Mouse (Mus musculus): ENCODE measurements around the gene Myadm. TPM values are rescaled to one million over a fixed set of nuclear protein-coding genes. Genes with fewer than 3 reads are reported as not detected.

Myadm gene
- total RNA-seq, 2 experiments from 2014 or later = 109 to 122 TPM

DNA sequence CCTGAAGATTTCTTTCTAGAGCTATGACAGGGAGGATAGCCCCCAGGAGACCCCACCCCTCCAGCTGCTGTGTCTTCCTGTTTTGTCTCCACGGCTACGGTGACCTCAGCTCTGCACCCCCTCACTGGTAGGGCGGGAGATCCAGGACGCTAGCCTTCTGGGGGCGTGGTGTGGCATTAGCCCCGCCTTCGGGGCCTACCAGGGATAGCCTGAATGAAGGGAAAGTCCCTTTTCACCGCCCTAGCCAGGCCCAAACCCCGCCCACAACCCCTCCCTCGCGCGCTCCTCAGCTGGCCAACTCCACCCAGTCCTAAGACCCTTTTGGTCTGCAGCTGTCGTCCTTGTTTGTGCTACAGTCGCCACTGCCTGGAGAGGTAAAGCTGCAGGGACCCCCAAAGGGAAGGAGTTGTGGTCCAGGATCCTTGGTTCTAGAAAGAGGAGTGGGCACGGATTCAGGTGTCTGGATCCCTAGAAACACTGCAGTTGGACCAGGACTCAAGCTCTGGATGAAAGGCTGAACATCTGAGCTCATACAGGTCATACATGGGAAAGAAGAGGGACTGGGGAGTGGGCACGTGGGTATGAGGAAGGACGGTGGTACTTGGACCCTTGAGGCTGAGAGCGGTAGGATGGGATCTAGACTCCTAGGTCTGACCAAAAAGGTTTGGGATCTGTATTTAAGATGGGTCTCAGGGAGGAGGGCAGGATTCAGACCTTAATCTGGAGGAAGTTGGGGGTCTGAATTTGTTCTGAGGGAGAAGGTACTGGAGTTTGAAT, 1.6 kb downstream of the Myadm start:
- peak; percentile 99 for DNase-seq

DNA sequence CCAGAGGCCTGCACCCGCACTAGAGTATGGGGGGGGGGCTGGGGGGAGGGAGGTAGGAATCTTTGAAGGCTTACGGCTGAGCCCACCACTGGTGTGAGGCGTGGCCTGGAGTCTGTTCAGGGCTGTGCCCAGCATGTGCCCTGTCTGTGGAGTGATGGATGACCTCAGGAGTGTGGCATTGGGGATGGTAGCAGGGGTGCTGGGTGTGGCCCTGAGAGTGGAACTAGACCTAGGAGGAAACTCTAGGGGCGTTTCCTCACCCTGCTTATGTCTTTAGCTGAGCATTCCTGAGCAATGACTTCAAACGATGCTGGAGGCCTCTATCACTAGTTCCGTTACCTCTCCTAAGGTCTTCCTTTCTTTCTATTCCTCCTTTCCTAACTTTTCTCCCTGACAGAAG, 2.3 kb downstream of the Myadm start:
- DNase-seq = peak; percentile 67 to 72

DNA sequence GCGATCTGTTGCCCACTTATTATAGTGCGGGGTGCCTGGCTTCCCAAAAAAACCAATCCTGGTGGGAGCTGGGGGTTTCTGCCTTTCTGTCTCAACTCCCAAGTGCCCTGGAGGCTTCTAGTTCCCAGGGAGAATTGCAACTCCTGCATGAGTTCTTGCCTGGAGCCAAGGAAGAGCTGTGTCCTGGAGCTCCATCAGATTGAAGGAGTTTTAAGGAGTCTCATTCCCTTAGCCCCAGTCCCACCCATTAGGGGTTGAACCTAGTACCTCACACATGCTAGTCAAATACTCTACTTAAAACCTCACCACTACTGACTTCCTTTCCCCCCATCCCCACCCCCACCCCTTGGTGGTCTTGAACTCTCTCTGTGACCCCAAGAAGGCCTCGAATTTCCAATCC, 2.9 kb downstream of the Myadm start:
- DNase-seq = no peak

DNA sequence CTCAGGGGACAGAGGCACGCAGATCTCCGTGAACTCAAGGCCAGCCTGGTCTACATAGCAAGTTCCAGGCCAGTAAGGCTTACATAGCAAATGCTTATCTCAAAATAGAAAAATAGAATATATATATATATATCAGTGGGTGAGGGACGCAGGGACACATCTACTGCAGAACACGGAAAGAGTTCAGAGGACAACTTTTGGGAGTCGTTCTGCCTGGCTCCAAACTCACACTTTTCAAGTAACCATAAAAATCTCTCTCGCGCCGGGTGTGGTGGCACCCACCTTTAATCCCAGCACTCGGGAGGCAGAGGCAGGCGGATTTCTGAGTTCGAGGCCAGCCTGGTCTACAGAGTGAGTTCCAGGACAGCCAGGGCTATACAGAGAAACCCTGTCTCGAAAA, 3.4 kb downstream of the Myadm start:
- DNase-seq = peak in 1 of 2 experiments; percentile 43

- peak; percentile 98 to 99 for DNase-seq
Observed at GRCm38 (mm10) chr7:3292791-3293190, 3.9 kb downstream of the Myadm start.

DNA sequence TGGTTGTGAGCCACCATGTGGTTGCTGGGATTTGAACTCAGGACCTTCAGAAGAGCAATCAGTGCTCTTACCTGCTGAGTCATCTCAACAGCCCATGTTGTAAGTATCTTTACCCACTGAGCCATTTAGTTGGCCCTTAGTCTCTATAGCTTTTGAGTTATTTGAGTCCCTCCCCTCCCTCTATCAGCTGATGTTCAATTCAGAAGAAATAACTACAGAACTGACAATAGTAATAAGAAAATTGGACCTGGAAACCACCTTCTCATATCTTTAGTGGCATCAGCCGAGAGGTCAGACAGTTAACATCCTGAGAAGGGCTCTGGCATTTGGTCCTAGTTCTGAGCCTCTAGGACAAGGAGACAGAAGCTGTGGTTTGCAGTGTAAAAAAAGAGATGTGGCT, 5.9 kb downstream of the Myadm start:
- no peak for DNase-seq

- DNase-seq = peak in 1 of 2 experiments; percentile 11
Observed at GRCm38 (mm10) chr7:3295321-3296110, 6.6 kb downstream of the Myadm start.

DNA sequence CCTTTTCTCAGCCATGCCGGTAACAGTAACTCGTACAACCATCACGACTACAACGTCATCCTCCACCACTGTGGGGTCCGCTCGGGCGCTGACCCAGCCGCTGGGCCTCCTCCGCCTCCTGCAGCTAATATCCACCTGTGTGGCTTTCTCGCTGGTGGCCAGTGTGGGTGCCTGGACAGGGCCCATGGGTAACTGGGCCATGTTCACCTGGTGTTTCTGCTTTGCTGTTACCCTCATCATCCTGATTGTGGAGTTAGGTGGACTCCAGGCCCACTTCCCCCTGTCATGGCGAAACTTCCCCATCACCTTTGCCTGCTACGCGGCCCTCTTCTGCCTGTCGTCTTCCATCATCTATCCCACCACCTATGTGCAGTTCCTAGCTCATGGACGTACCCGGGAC, 7.8 kb downstream of the Myadm start:
- DNase-seq = peak in 1 of 2 experiments; percentile 13

GRCm38 (mm10) chr7:3299941-3300617, 11.2 kb downstream of the Myadm start:
- DNase-seq = peak; percentile 38 to 40

DNA sequence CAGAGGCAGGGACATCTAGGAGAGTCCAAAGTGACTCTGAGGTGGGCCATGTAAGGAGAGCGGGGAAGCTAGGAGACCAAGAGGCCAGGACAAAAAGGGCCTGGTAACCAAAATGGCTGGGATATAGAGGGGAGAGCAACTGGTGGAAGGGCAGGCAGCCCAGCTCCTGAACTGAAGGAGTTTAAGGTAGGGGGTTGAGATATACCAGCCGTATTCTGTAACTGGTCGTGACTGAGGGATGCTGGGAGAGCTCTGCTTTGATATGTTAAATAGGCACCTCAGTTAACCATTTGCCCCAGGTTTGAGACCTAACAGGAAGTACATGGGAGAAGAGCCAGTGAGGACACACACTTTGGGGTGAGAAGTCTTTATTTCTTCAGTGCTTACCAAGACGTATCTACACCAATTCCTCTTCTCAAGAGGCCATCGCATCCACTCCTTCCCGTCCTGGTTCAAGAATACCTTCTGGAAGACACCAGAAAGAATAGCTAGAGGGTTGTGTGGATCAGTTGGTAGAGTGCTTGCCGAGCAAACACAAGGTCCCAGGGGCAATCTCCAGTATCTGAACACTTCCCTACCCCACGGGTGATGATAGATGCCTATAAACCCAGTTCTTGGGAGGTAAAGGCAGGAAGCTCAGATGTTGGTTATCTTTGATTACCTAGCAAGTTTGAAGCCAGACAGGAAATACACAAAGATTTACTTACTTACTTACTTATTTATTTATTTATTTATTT, 12.2 kb downstream of the Myadm start:
- peak in 1 of 2 experiments; percentile 31 for DNase-seq

GRCm38 (mm10) chr7:3301628-3302555, 13.0 kb downstream of the Myadm start:
- DNase-seq = peak; percentile 68 to 76

DNA sequence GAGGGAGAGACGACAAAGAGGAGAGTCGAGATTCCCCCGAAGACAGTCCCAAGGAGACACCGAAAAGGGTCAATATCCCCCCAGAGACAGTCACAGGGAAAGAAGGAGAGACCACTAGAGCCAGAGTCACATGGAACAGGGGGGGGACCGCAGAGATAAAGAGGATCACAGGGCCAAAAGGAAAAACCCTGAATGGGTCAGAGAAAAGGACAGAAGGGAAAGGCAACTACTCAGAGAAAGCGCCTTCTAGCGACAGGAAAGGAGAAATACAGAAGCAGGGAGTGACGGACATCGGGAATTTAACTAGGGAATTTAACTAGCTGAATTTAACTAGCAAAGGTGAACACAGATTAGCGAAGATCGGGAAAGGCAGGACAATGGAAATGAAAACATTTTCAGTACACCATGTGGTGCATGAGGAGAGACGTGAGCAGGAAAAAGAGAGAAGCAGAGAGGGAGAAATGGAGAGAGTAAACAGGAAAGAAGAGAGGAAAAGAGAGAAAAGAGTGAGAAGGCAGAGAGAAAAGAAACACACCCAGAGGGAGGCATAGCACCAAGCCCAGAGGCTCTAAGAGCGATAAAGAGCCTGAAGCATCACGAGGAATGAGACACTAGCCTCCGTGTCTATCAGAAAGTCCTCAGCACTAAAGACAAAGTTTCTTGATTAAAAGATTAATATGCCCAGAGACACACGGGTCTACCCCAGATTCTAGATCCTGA, 13.8 kb downstream of the Myadm start:
- peak; percentile 44 to 75 for DNase-seq

DNA sequence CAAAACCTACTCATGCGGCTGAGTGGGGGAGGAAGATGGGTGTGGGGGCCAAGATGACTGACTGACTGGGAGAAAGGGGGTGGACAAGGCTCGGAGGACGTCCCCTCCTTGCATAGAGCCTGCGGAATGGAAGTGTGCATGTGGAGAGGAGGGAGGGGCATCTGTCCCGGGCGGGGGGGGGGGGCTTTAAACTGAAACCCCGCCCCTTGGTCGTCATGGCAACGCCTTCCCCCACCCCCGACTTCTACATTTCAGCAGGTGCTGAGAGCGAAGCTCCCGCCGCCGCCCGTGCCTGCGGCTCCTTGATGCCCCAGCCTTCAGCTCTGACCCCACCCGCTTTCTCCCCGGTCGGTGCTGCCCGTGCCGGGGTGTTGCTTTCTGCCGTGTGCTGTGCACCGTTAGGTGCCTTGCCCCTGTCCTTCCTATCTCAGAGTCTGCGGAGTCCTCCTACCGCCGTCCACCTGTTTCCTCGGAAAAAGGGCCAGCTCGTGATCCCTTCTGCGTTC, 14.4 kb downstream of the Myadm start:
- peak; percentile 26 to 29 for DNase-seq

GRCm38 (mm10) chr7:3303789-3304188, 14.9 kb downstream of the Myadm start:
- no peak for DNase-seq

DNA sequence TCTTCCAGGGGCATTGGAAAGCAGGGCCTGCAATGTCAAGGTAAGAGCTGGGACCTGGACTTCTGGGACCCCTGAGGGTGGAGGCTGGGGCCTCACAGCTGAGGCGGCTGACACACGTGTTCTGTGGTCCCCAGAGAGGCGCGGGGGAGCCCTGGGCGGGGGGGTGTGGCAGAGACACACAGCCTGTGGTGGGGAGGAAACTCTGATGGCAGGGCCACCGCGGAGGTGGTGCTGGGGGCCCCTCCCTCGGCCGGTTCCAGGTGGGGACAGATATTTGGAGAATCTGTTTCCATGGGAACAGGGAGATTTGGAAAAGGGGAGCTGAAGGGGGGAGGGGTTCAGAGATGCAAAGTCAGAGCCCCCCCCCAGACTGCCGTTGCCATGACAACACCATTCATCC, 15.4 kb downstream of the Myadm start:
- peak in 1 of 2 experiments; percentile 10 for DNase-seq

GRCm38 (mm10) chr7:3306400-3306799, 17.5 kb downstream of the Myadm start:
- no peak for DNase-seq

DNA sequence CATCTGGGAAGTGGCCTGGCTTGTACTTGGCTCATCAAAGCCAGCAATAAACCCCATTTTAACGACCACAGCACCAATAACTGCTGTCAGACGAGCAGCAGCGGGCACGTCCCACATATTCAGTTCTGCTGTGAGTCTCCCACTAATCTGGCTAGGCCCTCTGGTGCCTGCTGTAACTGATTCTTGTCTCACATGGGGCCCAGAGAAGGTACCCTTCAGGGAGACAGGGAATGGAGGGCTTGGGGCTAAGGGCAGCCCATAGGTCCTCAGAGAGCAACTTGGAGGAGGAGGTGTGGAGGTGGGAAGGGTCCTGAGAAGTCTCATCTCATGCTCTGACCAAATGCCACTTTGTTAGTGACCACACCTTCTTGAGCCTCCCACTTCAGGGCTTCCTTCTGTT, 19.8 kb downstream of the Myadm start:
- no peak for DNase-seq

DNA sequence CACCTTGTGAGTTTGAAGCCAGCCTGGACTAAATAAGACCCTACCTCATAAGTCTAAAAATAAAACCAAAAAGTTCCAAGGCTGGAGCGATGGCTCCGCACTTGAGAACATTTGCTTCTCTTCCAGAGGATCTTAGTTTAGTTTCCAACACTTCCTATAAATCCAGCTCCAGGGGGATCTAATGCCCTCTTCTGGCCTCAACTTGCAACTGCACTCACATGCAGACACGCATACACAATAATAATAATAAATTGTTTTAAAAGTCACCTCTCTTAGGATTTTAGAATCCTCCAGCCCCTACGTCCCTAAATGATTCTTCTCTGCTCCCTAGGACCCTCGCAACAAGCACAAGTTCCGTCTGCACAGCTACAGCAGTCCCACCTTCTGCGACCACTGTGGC, 21.4 kb downstream of the Myadm start:
- DNase-seq = no peak

- no peak for DNase-seq
Observed at GRCm38 (mm10) chr7:3313571-3313970, 24.7 kb downstream of the Myadm start.

DNA sequence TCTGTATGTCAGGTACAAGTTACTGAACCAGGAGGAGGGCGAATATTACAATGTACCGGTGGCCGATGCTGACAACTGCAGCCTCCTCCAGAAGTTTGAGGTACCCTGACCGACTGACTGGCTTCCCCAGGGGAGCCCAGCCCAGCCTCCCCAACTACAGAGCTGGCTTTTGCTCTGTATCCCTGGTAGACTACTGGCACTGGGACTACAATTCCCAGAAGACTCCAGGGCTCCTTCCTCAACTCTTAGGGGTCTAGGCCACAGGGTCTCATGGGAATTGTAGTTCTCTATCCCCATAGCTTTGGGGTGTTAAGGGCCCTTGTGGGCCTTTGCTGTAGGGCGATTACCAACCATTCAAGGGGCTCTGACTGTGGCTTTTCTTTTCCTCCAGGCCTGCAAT, 25.2 kb downstream of the Myadm start:
- no peak for DNase-seq
